Mouse (Mus musculus): ENCODE data around the gene Bfsp1. TPM values are rescaled to one million over a fixed set of nuclear protein-coding genes. Genes with fewer than 3 reads are reported as not detected.

Bfsp1 gene
- polyA plus RNA-seq (2015; fragmentation: Nextera tagmentation; extraction: Ambion mirVana) = 3.0 and 3.6 TPM in 2 replicates

DNA sequence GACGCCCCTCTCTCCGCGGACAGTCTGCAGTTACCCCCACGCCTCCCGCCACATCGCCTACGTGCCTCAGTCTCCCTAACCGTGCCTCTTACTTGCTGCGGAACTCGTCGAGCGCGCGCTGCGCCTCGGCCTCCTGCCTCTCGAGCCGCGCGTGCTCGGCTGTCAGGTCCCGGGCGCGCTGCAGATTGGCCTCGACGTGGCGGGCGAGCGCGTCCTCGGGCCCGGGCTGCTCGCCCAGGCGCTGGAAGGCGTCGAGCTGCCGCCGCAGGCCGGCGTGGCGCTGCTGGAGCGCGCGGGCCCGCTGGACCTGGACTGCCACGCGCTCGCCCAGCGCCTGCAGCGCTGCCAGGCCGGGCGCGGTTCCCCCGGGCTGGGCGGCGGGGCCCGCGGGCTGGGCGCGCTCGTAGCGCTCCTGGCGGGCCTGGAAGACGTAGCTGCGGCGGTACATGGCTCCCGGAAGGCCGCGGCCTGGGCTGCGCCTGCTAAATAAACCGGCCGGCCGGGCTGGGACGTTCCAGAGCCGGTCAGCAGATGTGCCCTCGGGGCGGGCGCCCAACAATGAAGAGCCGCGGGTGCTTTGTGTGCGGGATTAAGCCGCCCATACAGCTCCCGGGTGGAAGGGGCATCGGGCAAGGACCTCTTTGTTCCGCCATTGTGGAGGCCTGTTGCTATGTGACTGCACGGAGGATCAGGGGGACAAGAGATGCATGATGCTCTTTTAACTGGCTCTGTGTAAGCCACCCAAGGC, at the start of gene Bfsp1:
Bfsp1 (minus strand) TSS at position 690 of the 748 bp plus-strand sequence.
- peaks cover 11% of the 10 kb centered on the region for H3K4me1 ChIP-seq
- 2% methylated on average over 86 of the region's 86 CpGs for WGBS
- no peaks in the 10 kb centered on the region for H3K27me3 ChIP-seq
- peak; percentile 84 for ATAC-seq (ENCODE audit: insufficient number of reproducible peaks, low FRiP score, low TSS enrichment, low read depth)
- no peaks in the 10 kb centered on the region for H3K36me3 ChIP-seq
- peak within 1 kb of the TSS; percentile 48 for H3K4me3 ChIP-seq (replicated peaks)
- peak within 1 kb of the TSS; percentile 48; the same call in 1 of the 2 replicates for H3K27ac ChIP-seq (replicated peaks)
- peak within 1 kb of the TSS; percentile 46 for H3K9ac ChIP-seq
- peak within 1 kb of the TSS; percentile 72 for H3K4me2 ChIP-seq (replicated peaks)
- no peaks in the 10 kb centered on the region for H3K9me3 ChIP-seq (replicated peaks)

DNA sequence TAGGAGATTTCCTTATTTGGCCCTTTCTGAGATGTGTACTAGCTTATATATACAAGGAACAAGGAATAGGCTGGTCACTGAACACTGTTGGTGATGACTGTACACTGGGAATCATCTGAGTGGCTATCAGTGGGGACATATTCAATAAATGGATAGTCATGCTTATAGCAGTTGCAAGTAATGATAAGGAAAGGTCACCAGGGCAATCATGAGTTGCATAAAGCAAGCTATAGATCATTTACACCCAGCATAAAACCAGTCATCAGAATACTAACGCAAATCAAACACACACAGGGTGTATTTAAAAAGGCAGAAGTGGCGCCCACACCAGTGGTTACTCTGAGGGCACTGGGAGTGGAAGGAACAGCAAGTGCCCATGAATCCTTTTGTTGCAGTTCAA, 49.2 kb upstream of the Bfsp1 start:
- ATAC-seq (ENCODE audit: insufficient number of reproducible peaks, low FRiP score, low TSS enrichment, low read depth) = no peak
- Histone ChIP-seq H3K4me2 (replicated peaks) (no peak overlapping the region), H3K4me1 (peaks cover 5% of the 10 kb centered on the region), H3K27me3 (no peaks in the 10 kb centered on the region), H3K9me3 (replicated peaks) (no peaks in the 10 kb centered on the region), H3K9ac (no peak overlapping the region), H3K36me3 (no peaks in the 10 kb centered on the region), H3K27ac (replicated peaks) (no peak overlapping the region), H3K4me3 (replicated peaks) (no peak overlapping the region)
- WGBS = 90% methylated on average over 2 of the region's 2 CpGs

DNA sequence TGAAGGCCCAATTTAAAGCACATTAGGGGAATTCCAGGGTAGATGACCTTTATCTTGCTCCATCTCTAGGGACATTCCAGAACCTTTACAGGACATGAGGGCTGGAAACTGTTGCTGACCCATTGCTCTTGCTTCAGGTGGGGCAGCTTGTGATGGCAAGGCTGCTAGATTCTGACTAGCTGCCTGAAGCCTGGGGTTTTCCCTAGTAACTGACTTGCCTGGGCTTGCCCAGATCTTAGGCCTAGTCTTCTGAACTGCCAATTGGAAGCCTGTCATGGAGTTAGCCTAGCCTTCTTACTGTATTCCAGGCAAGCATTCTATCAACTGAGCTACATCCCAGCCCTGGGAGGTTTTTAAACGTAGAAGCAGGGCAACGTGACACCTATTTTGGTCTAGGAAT, 46.3 kb upstream of the Bfsp1 start:
- no peak overlapping the region for H3K27ac ChIP-seq (replicated peaks)
- H3K9ac ChIP-seq = no peak overlapping the region
- no peaks in the 10 kb centered on the region for H3K27me3 ChIP-seq
- H3K4me2 ChIP-seq (replicated peaks) = no peak overlapping the region
- H3K4me3 ChIP-seq (replicated peaks) = no peak overlapping the region
- H3K9me3 ChIP-seq (replicated peaks) = no peaks in the 10 kb centered on the region
- no peak for ATAC-seq (ENCODE audit: insufficient number of reproducible peaks, low FRiP score, low TSS enrichment, low read depth)
- 61% methylated on average over 2 of the region's 2 CpGs for WGBS
- H3K4me1 ChIP-seq = no peaks in the 10 kb centered on the region
- H3K36me3 ChIP-seq = no peaks in the 10 kb centered on the region

DNA sequence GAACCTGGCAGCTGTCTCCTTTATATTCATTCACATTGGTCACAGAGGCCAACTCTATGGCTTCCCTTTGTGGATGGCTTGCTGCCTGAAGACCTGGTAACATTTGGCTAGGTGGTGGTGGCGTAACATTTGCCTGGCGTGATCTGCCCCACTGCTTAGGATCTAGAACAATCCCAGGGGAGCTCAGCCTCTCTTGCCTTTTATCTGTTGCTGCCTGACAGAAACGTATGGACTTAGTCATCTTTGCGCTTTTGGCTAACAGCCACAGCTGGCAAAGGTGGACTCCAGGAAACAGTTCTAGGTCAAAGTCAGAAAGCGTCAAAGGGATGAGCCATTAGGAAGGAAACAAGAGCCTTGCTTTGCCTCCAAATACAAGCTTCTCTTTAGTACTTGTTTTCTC, 41.9 kb upstream of the Bfsp1 start:
- H3K4me3 ChIP-seq (replicated peaks) = no peak overlapping the region

DNA sequence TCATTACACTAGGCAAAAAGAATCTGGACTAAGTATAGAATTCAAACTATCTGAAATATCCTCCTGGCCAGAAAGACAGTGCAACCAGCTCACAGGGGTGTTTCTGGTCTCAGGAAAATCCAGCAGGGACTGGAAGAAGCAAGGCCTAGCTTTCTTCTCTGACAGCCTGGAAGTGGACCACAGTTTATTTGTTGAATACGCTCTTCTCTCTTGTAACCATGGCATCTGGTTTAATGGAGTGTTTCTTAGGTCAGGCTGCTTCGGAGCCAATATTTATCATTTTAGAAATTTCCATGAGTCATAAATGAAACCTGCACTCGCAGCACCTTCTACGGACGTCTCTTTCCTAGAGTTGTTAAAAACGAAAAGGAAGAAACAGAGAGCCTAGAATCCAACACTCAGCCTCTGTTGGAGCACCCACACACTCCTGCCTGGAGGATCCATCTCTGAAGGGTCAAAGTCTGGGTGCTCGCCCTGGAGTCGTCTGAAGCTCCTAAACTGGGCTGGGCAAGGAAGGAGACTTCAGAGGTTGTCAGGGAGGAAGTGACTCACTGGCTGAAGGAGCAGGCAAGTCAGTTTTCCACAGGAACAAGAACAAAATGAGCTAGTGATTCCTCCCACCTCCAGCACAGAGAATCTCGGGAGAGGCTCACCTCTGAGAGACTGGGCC, 40.5 kb upstream of the Bfsp1 start:
- Histone ChIP-seq H3K9me3 (replicated peaks) (no peaks in the 10 kb centered on the region), H3K4me3 (replicated peaks) (no peak overlapping the region), H3K4me1 (0 out of 2 replicates have a peak, but pooled peaks cover 4% of the 10 kb centered on the region), H3K9ac (no peak overlapping the region), H3K27me3 (no peaks in the 10 kb centered on the region), H3K4me2 (replicated peaks) (no peak overlapping the region), H3K27ac (replicated peaks) (no peak overlapping the region), H3K36me3 (no peaks in the 10 kb centered on the region)
- ATAC-seq (ENCODE audit: insufficient number of reproducible peaks, low FRiP score, low TSS enrichment, low read depth) = no peak
- 67% methylated on average over 9 of the region's 9 CpGs for WGBS

More for the DNA sequence above, 41.9 kb upstream of the Bfsp1 start:
- H3K9me3 ChIP-seq (replicated peaks) = no peaks in the 10 kb centered on the region
- no peak for ATAC-seq (ENCODE audit: insufficient number of reproducible peaks, low FRiP score, low TSS enrichment, low read depth)
- no peak overlapping the region for H3K27ac ChIP-seq (replicated peaks)
- WGBS = 71% methylated on average over 5 of the region's 5 CpGs
- H3K4me1 ChIP-seq = 0 out of 2 replicates have a peak, but pooled peaks cover 4% of the 10 kb centered on the region
- no peak overlapping the region for H3K4me2 ChIP-seq (replicated peaks)
- no peaks in the 10 kb centered on the region for H3K27me3 ChIP-seq
- no peaks in the 10 kb centered on the region for H3K36me3 ChIP-seq
- no peak overlapping the region for H3K9ac ChIP-seq

DNA sequence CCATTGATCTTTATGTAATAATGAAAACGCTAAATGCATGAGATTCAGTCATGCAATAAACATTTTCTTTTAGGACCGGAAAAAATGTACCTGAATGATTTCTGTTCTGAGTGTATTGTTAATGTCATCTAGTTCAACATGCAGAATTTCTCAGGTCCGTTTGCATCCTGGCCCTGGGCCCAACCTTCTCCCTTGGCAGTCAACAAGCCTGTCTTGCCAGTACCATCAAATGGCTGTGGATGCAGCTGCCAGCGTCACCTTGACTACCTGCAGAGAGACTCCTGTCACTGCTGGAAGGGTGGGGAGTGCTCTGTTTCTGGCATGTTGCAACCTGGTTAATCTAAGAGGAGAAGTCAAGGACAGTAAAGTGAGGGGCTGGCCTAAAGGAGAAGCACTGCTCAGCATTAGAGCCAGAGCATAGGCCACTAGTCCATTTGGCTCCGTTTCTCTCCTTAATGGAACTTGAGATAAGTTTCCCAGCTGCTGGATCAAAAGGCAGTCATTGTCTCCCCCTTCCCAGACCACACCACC, 37.9 kb upstream of the Bfsp1 start:
- Histone ChIP-seq H3K4me2 (replicated peaks) (no peak overlapping the region), H3K27me3 (no peaks in the 10 kb centered on the region), H3K9ac (no peak overlapping the region), H3K9me3 (replicated peaks) (no peaks in the 10 kb centered on the region), H3K4me3 (replicated peaks) (no peak overlapping the region), H3K4me1 (0 out of 2 replicates have a peak, but pooled peaks cover 4% of the 10 kb centered on the region), H3K36me3 (no peaks in the 10 kb centered on the region), H3K27ac (replicated peaks) (0 out of 2 replicates have a peak overlapping the region, but pooled peaks have one; percentile 34)
- ATAC-seq (ENCODE audit: insufficient number of reproducible peaks, low FRiP score, low TSS enrichment, low read depth) = no peak
- WGBS = 64% methylated on average over 5 of the region's 5 CpGs

DNA sequence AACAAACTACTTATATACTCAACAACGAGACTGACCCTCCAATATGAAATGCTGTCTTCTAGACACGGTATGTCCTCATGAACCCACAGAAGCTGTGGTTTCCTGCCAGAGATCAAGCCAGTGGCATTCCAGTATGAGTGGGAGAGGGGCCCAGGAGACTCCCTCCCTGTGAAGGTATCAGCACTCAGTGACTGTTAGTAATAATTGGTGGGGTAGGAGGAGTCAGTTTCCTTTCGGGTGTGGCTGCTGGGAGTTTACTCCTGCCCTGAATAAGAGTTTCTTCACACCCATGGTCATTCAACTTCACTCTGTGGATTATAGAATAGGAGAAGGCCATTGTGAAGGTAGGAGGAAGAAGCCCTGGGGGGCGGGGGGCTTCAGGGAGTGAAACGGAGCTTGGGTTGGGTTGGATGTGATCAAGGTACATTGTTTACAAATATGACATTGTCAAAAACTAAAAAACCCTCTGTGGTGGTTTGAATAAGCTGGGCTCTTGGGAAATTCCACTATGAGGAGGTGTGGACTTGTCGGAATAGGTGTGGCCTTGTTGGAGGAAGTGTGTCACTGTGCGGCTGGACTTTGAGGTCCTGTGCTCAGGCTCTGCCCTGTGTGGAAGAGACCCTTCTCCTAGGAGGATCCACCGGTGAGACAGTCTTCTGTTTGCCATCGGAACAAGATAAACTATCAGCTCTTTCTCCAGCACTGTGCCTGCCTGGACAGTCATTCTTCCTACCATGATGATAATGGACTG, 36.7 kb upstream of the Bfsp1 start:
- Histone ChIP-seq H3K4me2 (replicated peaks) (no peak overlapping the region), H3K27ac (replicated peaks) (no peak overlapping the region), H3K27me3 (no peaks in the 10 kb centered on the region), H3K9ac (no peak overlapping the region), H3K36me3 (no peaks in the 10 kb centered on the region), H3K4me3 (replicated peaks) (no peak overlapping the region), H3K4me1 (0 out of 2 replicates have a peak, but pooled peaks cover 4% of the 10 kb centered on the region), H3K9me3 (replicated peaks) (no peaks in the 10 kb centered on the region)
- WGBS = 87% methylated on average over 9 of the region's 9 CpGs
- no peak for ATAC-seq (ENCODE audit: insufficient number of reproducible peaks, low FRiP score, low TSS enrichment, low read depth)

DNA sequence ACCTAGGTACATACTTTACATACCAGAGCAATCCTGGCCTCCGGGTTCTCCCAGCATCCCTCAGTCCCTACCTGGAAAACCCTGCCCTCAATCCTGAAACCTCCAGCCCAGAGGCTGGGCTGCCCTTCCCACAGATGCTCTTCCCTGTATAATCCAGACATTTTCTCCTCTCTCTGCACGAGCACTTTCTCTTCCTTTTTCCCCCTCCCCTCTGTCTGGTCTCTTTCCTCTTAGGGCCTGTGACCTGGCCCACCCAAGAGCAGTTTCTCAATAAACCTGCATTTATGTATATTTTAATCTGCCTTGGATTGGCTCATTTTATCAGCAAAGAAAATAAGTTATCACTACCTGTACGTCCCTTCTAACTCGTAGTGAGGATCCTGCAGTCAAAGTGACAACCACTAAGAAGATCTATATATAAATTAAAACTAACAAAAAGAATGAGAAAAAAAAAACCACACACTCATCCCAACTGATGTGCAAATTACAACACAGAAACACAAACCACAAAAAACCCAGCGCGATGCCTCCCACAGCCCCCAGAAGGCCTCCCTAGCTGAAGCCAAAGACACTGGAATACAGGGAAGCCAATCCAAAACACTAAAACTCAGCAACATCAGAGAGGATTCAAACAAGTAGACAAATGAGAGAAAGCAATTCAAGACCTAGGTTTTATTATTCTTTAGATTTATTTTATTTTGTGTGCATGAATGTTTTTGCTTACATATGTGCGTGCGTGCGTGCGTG, 28.5 kb upstream of the Bfsp1 start:
- no peaks in the 10 kb centered on the region for H3K9me3 ChIP-seq (replicated peaks)
- no peak overlapping the region for H3K4me3 ChIP-seq (replicated peaks)
- no peak for ATAC-seq (ENCODE audit: insufficient number of reproducible peaks, low FRiP score, low TSS enrichment, low read depth)
- H3K4me2 ChIP-seq (replicated peaks) = no peak overlapping the region
- H3K27ac ChIP-seq (replicated peaks) = no peak overlapping the region
- no peak overlapping the region for H3K9ac ChIP-seq
- H3K4me1 ChIP-seq = no peaks in the 10 kb centered on the region
- H3K27me3 ChIP-seq = no peaks in the 10 kb centered on the region
- WGBS = 72% methylated on average over 10 of the region's 10 CpGs
- no peaks in the 10 kb centered on the region for H3K36me3 ChIP-seq

DNA sequence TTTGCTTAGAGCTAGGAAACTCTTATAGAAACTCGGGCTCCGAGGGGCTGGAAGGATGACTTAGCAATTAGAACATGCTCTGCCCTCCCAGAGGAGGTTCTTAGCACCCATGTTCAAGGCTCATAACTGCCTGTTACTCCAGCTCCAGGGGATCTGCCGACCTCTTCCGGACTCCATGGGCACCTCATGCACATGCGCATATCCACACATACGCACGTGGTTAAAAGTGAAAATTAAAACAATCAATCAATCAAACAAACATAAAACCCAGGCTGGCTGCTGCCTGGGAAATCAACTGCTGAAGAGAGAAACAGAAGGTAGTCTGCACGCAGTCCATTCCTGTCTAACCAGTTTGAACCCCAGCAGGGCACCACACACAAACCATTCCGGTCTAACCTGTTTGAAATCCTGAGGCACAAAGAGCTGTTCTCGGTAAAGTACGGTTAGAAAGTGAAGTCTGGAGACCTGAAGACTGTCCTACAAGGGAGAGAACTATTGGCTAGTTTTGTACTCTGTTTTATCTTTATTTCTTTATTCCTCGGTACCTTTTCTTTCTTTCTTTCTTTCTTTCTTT, 27.0 kb upstream of the Bfsp1 start:
- Histone ChIP-seq H3K9ac (no peak overlapping the region; the same call in 1 of the 2 replicates), H3K4me2 (replicated peaks) (peak overlapping the region; percentile 32), H3K9me3 (replicated peaks) (no peaks in the 10 kb centered on the region), H3K4me3 (replicated peaks) (0 out of 2 replicates have a peak overlapping the region, but pooled peaks have one; percentile 6), H3K27me3 (no peaks in the 10 kb centered on the region), H3K4me1 (no peaks in the 10 kb centered on the region), H3K27ac (replicated peaks) (peak overlapping the region; percentile 81), H3K36me3 (no peaks in the 10 kb centered on the region)
- peak; percentile 65; the same call in 1 of the 2 replicates for ATAC-seq (ENCODE audit: insufficient number of reproducible peaks, low FRiP score, low TSS enrichment, low read depth)
- 41% methylated on average over 12 of the region's 12 CpGs for WGBS

DNA sequence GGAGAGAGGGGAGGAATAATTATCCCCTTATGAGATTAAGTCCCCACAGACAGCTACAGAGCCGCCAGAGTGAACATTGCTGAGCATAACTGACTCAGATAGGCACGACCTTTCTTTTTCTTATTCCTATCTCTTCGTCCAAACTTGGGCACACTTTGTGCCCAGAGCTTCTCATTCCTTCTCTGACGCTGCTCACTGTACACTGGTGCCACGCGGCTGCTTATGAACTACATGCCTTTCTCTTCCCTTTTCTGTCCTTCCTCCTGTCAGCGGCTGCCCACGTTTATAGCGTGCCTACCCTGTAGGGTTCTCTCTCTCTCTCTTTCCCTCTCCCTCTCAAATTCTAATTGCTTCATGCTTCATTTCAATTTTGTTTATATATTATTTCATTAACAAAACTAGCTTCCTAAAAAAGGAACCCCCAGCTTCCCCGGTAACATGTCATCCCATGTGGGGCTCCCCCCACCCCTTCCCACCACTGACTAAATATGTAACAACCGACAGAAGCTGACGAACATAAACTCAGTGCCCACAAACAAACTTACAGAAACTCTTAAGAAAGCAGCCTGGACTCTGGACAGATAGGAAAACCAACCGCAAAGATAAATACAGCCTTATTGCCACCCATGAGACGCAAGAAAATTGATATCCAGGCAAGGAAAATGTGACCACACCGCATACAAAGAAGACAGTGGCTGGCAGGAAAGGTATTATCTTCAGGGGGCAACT, 26.3 kb upstream of the Bfsp1 start:
- no peaks in the 10 kb centered on the region for H3K9me3 ChIP-seq (replicated peaks)
- ATAC-seq (ENCODE audit: insufficient number of reproducible peaks, low FRiP score, low TSS enrichment, low read depth) = peak; percentile 29; the same call in 1 of the 2 replicates
- 67% methylated on average over 15 of the region's 15 CpGs for WGBS
- peak overlapping the region; percentile 81 for H3K27ac ChIP-seq (replicated peaks)
- 0 out of 2 replicates have a peak overlapping the region, but pooled peaks have one; percentile 6 for H3K4me3 ChIP-seq (replicated peaks)
- no peaks in the 10 kb centered on the region for H3K36me3 ChIP-seq
- H3K9ac ChIP-seq = no peak overlapping the region
- peak overlapping the region; percentile 32 for H3K4me2 ChIP-seq (replicated peaks)
- no peaks in the 10 kb centered on the region for H3K27me3 ChIP-seq
- H3K4me1 ChIP-seq = no peaks in the 10 kb centered on the region

All from embryonic facial prominence, embryonic 15.5 days (tissue).